8 mouse cellular contexts compared by ENCODE assay signal in the genomic region with DNA sequence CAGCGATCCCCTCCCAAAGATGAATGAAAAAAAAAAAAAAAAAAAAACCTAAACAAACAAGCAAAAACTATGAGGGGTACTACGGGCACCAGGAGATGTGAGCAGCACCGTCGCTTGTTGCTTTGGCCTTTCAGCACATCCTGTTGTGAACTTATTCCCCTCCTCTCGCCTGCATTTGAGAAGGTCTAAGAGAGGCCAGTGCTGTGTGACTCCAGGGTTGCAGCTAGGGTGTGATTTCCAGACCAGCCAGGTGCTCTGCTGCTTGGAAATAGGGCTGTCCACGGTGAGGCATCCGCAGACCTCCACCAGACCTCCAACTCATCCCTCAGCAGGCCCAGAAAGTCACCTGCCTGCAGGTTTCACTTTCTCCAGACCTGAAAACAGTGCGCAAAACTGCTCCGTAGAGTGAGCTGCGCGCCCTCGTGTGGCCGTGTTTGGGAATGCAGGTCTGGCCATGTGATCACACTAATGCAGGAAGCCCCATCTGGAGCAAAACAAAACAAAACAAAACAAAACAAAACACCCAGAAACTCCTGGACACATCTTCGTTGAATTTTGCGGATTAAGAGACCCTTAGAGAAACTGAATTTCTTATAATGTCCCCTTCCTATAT.
DNase-seq lines count a peak whose midpoint lies in the region; ATAC-seq lines count a peak whose summit lies in the region.

No protein-coding gene starts in this region.

- peak; percentile 92 for DNase-seq in NIH3T3 (ENCODE audit: low read depth)
- peak; percentile 66 for DNase-seq in cerebellum, adult 9-11 months
- DNase-seq in frontal cortex, postnatal 10 days (ENCODE audit: low spot score in 2 of 2), result peak; percentile 42 to 79
- peak; percentile 80 to 85 for DNase-seq in layer of hippocampus, postnatal 14 days (ENCODE audit: low spot score in 2 of 2)
- DNase-seq in lung, postnatal 10 days, result peak; percentile 91
- DNase-seq in ovary, postnatal 14 days (ENCODE audit: low spot score), result peak; percentile 83
- DNase-seq in thymus, postnatal 10 days (ENCODE audit: low spot score in 2 of 2), result peak; percentile 79 to 92

- no peaks in the 10 kb centered on the region for H3K4me1 ChIP-seq in hindbrain, embryonic 12.5 days

- WGBS in hindbrain, embryonic 12.5 days, result 24% methylated on average over 15 of the region's 15 CpGs

- ATAC-seq in hindbrain, embryonic 12.5 days (ENCODE audit: low FRiP score), result peak; percentile 65

- peak overlapping the region; percentile 30; the same call in 1 of the 2 replicates for H3K4me2 ChIP-seq in hindbrain, embryonic 12.5 days (replicated peaks)

- H3K27me3 ChIP-seq in hindbrain, embryonic 12.5 days, result no peaks in the 10 kb centered on the region

- H3K4me3 ChIP-seq in hindbrain, embryonic 12.5 days, result no peak overlapping the region

- H3K9me3 ChIP-seq in hindbrain, embryonic 12.5 days (replicated peaks), result no peaks in the 10 kb centered on the region

- H3K27ac ChIP-seq in hindbrain, embryonic 12.5 days, result no peak overlapping the region

- H3K9ac ChIP-seq in hindbrain, embryonic 12.5 days, result no peak overlapping the region

- no peaks in the 10 kb centered on the region for H3K36me3 ChIP-seq in hindbrain, embryonic 12.5 days
